Mouse (Mus musculus): ENCODE data around the gene Agbl2. TPM values are rescaled to one million over a fixed set of nuclear protein-coding genes. Genes with fewer than 3 reads are reported as not detected.

Gene Agbl2
- polyA plus RNA-seq, 1 experiment: not detected

- TF ChIP-seq POLR2A (IDR thresholded peaks at IDR 0.05; ENCODE audit: borderline replicate concordance, low read depth, low read length): no peak
- no peak for TF ChIP-seq CTCF (IDR thresholded peaks at IDR 0.05; ENCODE audit: low read depth, low read length)
- Histone ChIP-seq H3K27ac (ENCODE audit: insufficient read depth, low read depth, low read length) (no peak overlapping the region), H3K4me3 (ENCODE audit: insufficient read depth, low read length) (no peak overlapping the region), H3K4me1 (ENCODE audit: control insufficient read depth, insufficient read depth, low read length) (no peaks in the 10 kb centered on the region)
Observed at GRCm38 (mm10) chr2:90828739-90829138, 46.2 kb downstream of the Agbl2 start.

GRCm38 (mm10) chr2:90833502-90833901 lies 51.0 kb downstream of the Agbl2 start:
- Histone ChIP-seq H3K27ac (ENCODE audit: insufficient read depth, low read depth, low read length) (no peak overlapping the region), H3K4me1 (ENCODE audit: control insufficient read depth, insufficient read depth, low read length) (no peaks in the 10 kb centered on the region), H3K4me3 (ENCODE audit: insufficient read depth, low read length) (no peak overlapping the region)
- no peak for TF ChIP-seq CTCF (IDR thresholded peaks at IDR 0.05; ENCODE audit: low read depth, low read length)
- TF ChIP-seq POLR2A (IDR thresholded peaks at IDR 0.05; ENCODE audit: borderline replicate concordance, low read depth, low read length): no peak

GRCm38 (mm10) chr2:90838621-90839020 lies 56.1 kb downstream of the Agbl2 start:
- Histone ChIP-seq H3K27ac (ENCODE audit: insufficient read depth, low read depth, low read length) (no peak overlapping the region), H3K4me1 (ENCODE audit: control insufficient read depth, insufficient read depth, low read length) (no peaks in the 10 kb centered on the region), H3K4me3 (ENCODE audit: insufficient read depth, low read length) (no peak overlapping the region)
- TF ChIP-seq CTCF (IDR thresholded peaks at IDR 0.05; ENCODE audit: low read depth, low read length): no peak
- no peak for TF ChIP-seq POLR2A (IDR thresholded peaks at IDR 0.05; ENCODE audit: borderline replicate concordance, low read depth, low read length)

GRCm38 (mm10) chr2:90843666-90844065 lies 61.1 kb downstream of the Agbl2 start:
- TF ChIP-seq POLR2A (IDR thresholded peaks at IDR 0.05; ENCODE audit: borderline replicate concordance, low read depth, low read length) (no peak), CTCF (IDR thresholded peaks at IDR 0.05; ENCODE audit: low read depth, low read length) (no peak)
- Histone ChIP-seq H3K27ac (ENCODE audit: insufficient read depth, low read depth, low read length) (no peak overlapping the region), H3K4me1 (ENCODE audit: control insufficient read depth, insufficient read depth, low read length) (peaks cover 5% of the 10 kb centered on the region), H3K4me3 (ENCODE audit: insufficient read depth, low read length) (no peak overlapping the region)

- Histone ChIP-seq H3K4me3 (ENCODE audit: insufficient read depth, low read length) (no peak overlapping the region), H3K4me1 (ENCODE audit: control insufficient read depth, insufficient read depth, low read length) (peaks cover 8% of the 10 kb centered on the region), H3K27ac (ENCODE audit: insufficient read depth, low read depth, low read length) (no peak overlapping the region)
- TF ChIP-seq POLR2A (IDR thresholded peaks at IDR 0.05; ENCODE audit: borderline replicate concordance, low read depth, low read length) (no peak), CTCF (IDR thresholded peaks at IDR 0.05; ENCODE audit: low read depth, low read length) (no peak)
Observed at GRCm38 (mm10) chr2:90844262-90844661, 61.7 kb downstream of the Agbl2 start.

- Histone ChIP-seq H3K4me3 (ENCODE audit: insufficient read depth, low read length) (no peak overlapping the region), H3K4me1 (ENCODE audit: control insufficient read depth, insufficient read depth, low read length) (peaks cover 11% of the 10 kb centered on the region), H3K27ac (ENCODE audit: insufficient read depth, low read depth, low read length) (no peak overlapping the region)
- no peak for TF ChIP-seq CTCF (IDR thresholded peaks at IDR 0.05; ENCODE audit: low read depth, low read length)
Observed at GRCm38 (mm10) chr2:90845234-90845633, 62.7 kb downstream of the Agbl2 start.

GRCm38 (mm10) chr2:90846171-90846570 lies 63.6 kb downstream of the Agbl2 start:
- Histone ChIP-seq H3K4me3 (ENCODE audit: insufficient read depth, low read length) (peak overlapping the region; percentile 77), H3K4me1 (ENCODE audit: control insufficient read depth, insufficient read depth, low read length) (peaks cover 11% of the 10 kb centered on the region), H3K27ac (ENCODE audit: insufficient read depth, low read depth, low read length) (peak overlapping the region; percentile 83; the same call in 1 of the 2 replicates)
- TF ChIP-seq CTCF (IDR thresholded peaks at IDR 0.05; ENCODE audit: low read depth, low read length): no peak
- TF ChIP-seq POLR2A (IDR thresholded peaks at IDR 0.05; ENCODE audit: borderline replicate concordance, low read depth, low read length): no peak

- Histone ChIP-seq H3K4me3 (ENCODE audit: insufficient read depth, low read length) (peak overlapping the region; percentile 77), H3K4me1 (ENCODE audit: control insufficient read depth, insufficient read depth, low read length) (peaks cover 11% of the 10 kb centered on the region), H3K27ac (ENCODE audit: insufficient read depth, low read depth, low read length) (peak overlapping the region; percentile 83)
- TF ChIP-seq POLR2A (IDR thresholded peaks at IDR 0.05; ENCODE audit: borderline replicate concordance, low read depth, low read length) (no peak), CTCF (IDR thresholded peaks at IDR 0.05; ENCODE audit: low read depth, low read length) (no peak)
Observed at GRCm38 (mm10) chr2:90846597-90846954, 64.0 kb downstream of the Agbl2 start.

- Histone ChIP-seq H3K4me3 (ENCODE audit: insufficient read depth, low read length) (peak within 1 kb of the TSS; percentile 80), H3K27ac (ENCODE audit: insufficient read depth, low read depth, low read length) (peak within 1 kb of the TSS; percentile 83), H3K4me1 (ENCODE audit: control insufficient read depth, insufficient read depth, low read length) (peaks cover 11% of the 10 kb centered on the region)
- TF ChIP-seq CTCF (IDR thresholded peaks at IDR 0.05; ENCODE audit: low read depth, low read length) (no peak), POLR2A (IDR thresholded peaks at IDR 0.05; ENCODE audit: borderline replicate concordance, low read depth, low read length) (peak; percentile 87; the same call in 1 of the 2 replicates)
Observed at GRCm38 (mm10) chr2:90846955-90847680, 64.6 kb downstream of the Agbl2 start, which contains the start of gene Mtch2. TSS of gene Mtch2 (plus strand) at chr2:90847155.

- Histone ChIP-seq H3K27ac (ENCODE audit: insufficient read depth, low read depth, low read length) (peak overlapping the region; percentile 60), H3K4me3 (ENCODE audit: insufficient read depth, low read length) (peak overlapping the region; percentile 80), H3K4me1 (ENCODE audit: control insufficient read depth, insufficient read depth, low read length) (peaks cover 11% of the 10 kb centered on the region)
- no peak for TF ChIP-seq POLR2A (IDR thresholded peaks at IDR 0.05; ENCODE audit: borderline replicate concordance, low read depth, low read length)
- TF ChIP-seq CTCF (IDR thresholded peaks at IDR 0.05; ENCODE audit: low read depth, low read length): no peak
Observed at GRCm38 (mm10) chr2:90847681-90848050, 65.1 kb downstream of the Agbl2 start.

Measured in bone marrow macrophage, adult 2 months (primary cell).